Mouse (Mus musculus): ENCODE measurements around the gene Crybb1. TPM values are rescaled to one million over a fixed set of nuclear protein-coding genes. Genes with fewer than 3 reads are reported as not detected.

Crybb1 gene
- polyA plus RNA-seq, 1 experiment: not detected

- Histone ChIP-seq H3K9me3 (replicated peaks; ENCODE audit: control insufficient read depth, insufficient read depth, low read length, poor library complexity, severe bottlenecking) (no peaks in the 10 kb centered on the region), H3K27ac (ENCODE audit: insufficient read depth, low read length) (no peak overlapping the region), H3K27me3 (ENCODE audit: control insufficient read depth, insufficient read depth, low read length, poor library complexity, severe bottlenecking) (no peaks in the 10 kb centered on the region), H3K36me3 (ENCODE audit: control insufficient read depth, insufficient read depth, low read length, poor library complexity, severe bottlenecking) (no peaks in the 10 kb centered on the region), H3K4me1 (ENCODE audit: control insufficient read depth, insufficient read depth, low read length) (no peaks in the 10 kb centered on the region), H3K4me3 (ENCODE audit: low read depth, low read length) (no peak overlapping the region), H3K9ac (ENCODE audit: low read depth, poor library complexity, severe bottlenecking) (no peak overlapping the region)
- TF ChIP-seq EP300 (IDR thresholded peaks at IDR 0.05; ENCODE audit: insufficient read depth, low read depth, low read length) (no peak), POLR2A (IDR thresholded peaks at IDR 0.05; ENCODE audit: insufficient read depth, low read length) (no peak), CTCF (IDR thresholded peaks at IDR 0.05; ENCODE audit: low read depth, low read length) (no peak)
These were observed 16.7 kb upstream of the Crybb1 start for GRCm38 (mm10) chr5:112238781-112239482.

GRCm38 (mm10) chr5:112240761-112241160 is 14.9 kb upstream of the Crybb1 start:
- TF ChIP-seq CTCF (IDR thresholded peaks at IDR 0.05; ENCODE audit: low read depth, low read length) (peak; percentile 96), EP300 (IDR thresholded peaks at IDR 0.05; ENCODE audit: insufficient read depth, low read depth, low read length) (no peak), POLR2A (IDR thresholded peaks at IDR 0.05; ENCODE audit: insufficient read depth, low read length) (no peak)
- no peaks in the 10 kb centered on the region for H3K4me1 ChIP-seq (ENCODE audit: control insufficient read depth, insufficient read depth, low read length)
- H3K27me3 ChIP-seq (ENCODE audit: control insufficient read depth, insufficient read depth, low read length, poor library complexity, severe bottlenecking): no peaks in the 10 kb centered on the region
- no peak overlapping the region for H3K4me3 ChIP-seq (ENCODE audit: low read depth, low read length)
- H3K27ac ChIP-seq (ENCODE audit: insufficient read depth, low read length): no peak overlapping the region
- no peak overlapping the region for H3K9ac ChIP-seq (ENCODE audit: low read depth, poor library complexity, severe bottlenecking)
- H3K9me3 ChIP-seq (replicated peaks; ENCODE audit: control insufficient read depth, insufficient read depth, low read length, poor library complexity, severe bottlenecking): no peaks in the 10 kb centered on the region
- no peaks in the 10 kb centered on the region for H3K36me3 ChIP-seq (ENCODE audit: control insufficient read depth, insufficient read depth, low read length, poor library complexity, severe bottlenecking)

GRCm38 (mm10) chr5:112241849-112242248 is 13.8 kb upstream of the Crybb1 start:
- Histone ChIP-seq H3K9me3 (replicated peaks; ENCODE audit: control insufficient read depth, insufficient read depth, low read length, poor library complexity, severe bottlenecking) (no peaks in the 10 kb centered on the region), H3K9ac (ENCODE audit: low read depth, poor library complexity, severe bottlenecking) (no peak overlapping the region), H3K27ac (ENCODE audit: insufficient read depth, low read length) (no peak overlapping the region), H3K27me3 (ENCODE audit: control insufficient read depth, insufficient read depth, low read length, poor library complexity, severe bottlenecking) (no peaks in the 10 kb centered on the region), H3K36me3 (ENCODE audit: control insufficient read depth, insufficient read depth, low read length, poor library complexity, severe bottlenecking) (no peaks in the 10 kb centered on the region), H3K4me1 (ENCODE audit: control insufficient read depth, insufficient read depth, low read length) (no peaks in the 10 kb centered on the region), H3K4me3 (ENCODE audit: low read depth, low read length) (no peak overlapping the region)
- TF ChIP-seq CTCF (IDR thresholded peaks at IDR 0.05; ENCODE audit: low read depth, low read length) (no peak), POLR2A (IDR thresholded peaks at IDR 0.05; ENCODE audit: insufficient read depth, low read length) (no peak), EP300 (IDR thresholded peaks at IDR 0.05; ENCODE audit: insufficient read depth, low read depth, low read length) (no peak)

- Histone ChIP-seq H3K27me3 (ENCODE audit: control insufficient read depth, insufficient read depth, low read length, poor library complexity, severe bottlenecking) (no peaks in the 10 kb centered on the region), H3K9ac (ENCODE audit: low read depth, poor library complexity, severe bottlenecking) (no peak overlapping the region), H3K4me1 (ENCODE audit: control insufficient read depth, insufficient read depth, low read length) (no peaks in the 10 kb centered on the region), H3K27ac (ENCODE audit: insufficient read depth, low read length) (no peak overlapping the region), H3K9me3 (replicated peaks; ENCODE audit: control insufficient read depth, insufficient read depth, low read length, poor library complexity, severe bottlenecking) (no peaks in the 10 kb centered on the region), H3K36me3 (ENCODE audit: control insufficient read depth, insufficient read depth, low read length, poor library complexity, severe bottlenecking) (no peaks in the 10 kb centered on the region), H3K4me3 (ENCODE audit: low read depth, low read length) (no peak overlapping the region)
- TF ChIP-seq EP300 (IDR thresholded peaks at IDR 0.05; ENCODE audit: insufficient read depth, low read depth, low read length) (no peak), POLR2A (IDR thresholded peaks at IDR 0.05; ENCODE audit: insufficient read depth, low read length) (no peak), CTCF (IDR thresholded peaks at IDR 0.05; ENCODE audit: low read depth, low read length) (no peak)
These were observed 13.2 kb upstream of the Crybb1 start for GRCm38 (mm10) chr5:112242361-112242778.

- Histone ChIP-seq H3K9me3 (replicated peaks; ENCODE audit: control insufficient read depth, insufficient read depth, low read length, poor library complexity, severe bottlenecking) (no peaks in the 10 kb centered on the region), H3K27me3 (ENCODE audit: control insufficient read depth, insufficient read depth, low read length, poor library complexity, severe bottlenecking) (no peaks in the 10 kb centered on the region), H3K36me3 (ENCODE audit: control insufficient read depth, insufficient read depth, low read length, poor library complexity, severe bottlenecking) (no peaks in the 10 kb centered on the region), H3K4me1 (ENCODE audit: control insufficient read depth, insufficient read depth, low read length) (peaks cover 2% of the 10 kb centered on the region), H3K27ac (ENCODE audit: insufficient read depth, low read length) (no peak overlapping the region), H3K4me3 (ENCODE audit: low read depth, low read length) (no peak overlapping the region), H3K9ac (ENCODE audit: low read depth, poor library complexity, severe bottlenecking) (no peak overlapping the region)
- no peak for TF ChIP-seq CTCF (IDR thresholded peaks at IDR 0.05; ENCODE audit: low read depth, low read length)
- no peak for TF ChIP-seq EP300 (IDR thresholded peaks at IDR 0.05; ENCODE audit: insufficient read depth, low read depth, low read length)
- TF ChIP-seq POLR2A (IDR thresholded peaks at IDR 0.05; ENCODE audit: insufficient read depth, low read length): no peak
These were observed 12.6 kb upstream of the Crybb1 start for GRCm38 (mm10) chr5:112243041-112243440.

GRCm38 (mm10) chr5:112243539-112244274 is 11.9 kb upstream of the Crybb1 start:
- no peak for TF ChIP-seq POLR2A (IDR thresholded peaks at IDR 0.05; ENCODE audit: insufficient read depth, low read length)
- TF ChIP-seq EP300 (IDR thresholded peaks at IDR 0.05; ENCODE audit: insufficient read depth, low read depth, low read length): no peak
- TF ChIP-seq CTCF (IDR thresholded peaks at IDR 0.05; ENCODE audit: low read depth, low read length): no peak
- H3K27ac ChIP-seq (ENCODE audit: insufficient read depth, low read length): no peak overlapping the region
- H3K9ac ChIP-seq (ENCODE audit: low read depth, poor library complexity, severe bottlenecking): no peak overlapping the region

More at GRCm38 (mm10) chr5:112243539-112244274, 11.9 kb upstream of the Crybb1 start:
- no peaks in the 10 kb centered on the region for H3K9me3 ChIP-seq (replicated peaks; ENCODE audit: control insufficient read depth, insufficient read depth, low read length, poor library complexity, severe bottlenecking)
- peaks cover 3% of the 10 kb centered on the region for H3K4me1 ChIP-seq (ENCODE audit: control insufficient read depth, insufficient read depth, low read length)
- H3K4me3 ChIP-seq (ENCODE audit: low read depth, low read length): no peak overlapping the region
- H3K27me3 ChIP-seq (ENCODE audit: control insufficient read depth, insufficient read depth, low read length, poor library complexity, severe bottlenecking): no peaks in the 10 kb centered on the region
- H3K36me3 ChIP-seq (ENCODE audit: control insufficient read depth, insufficient read depth, low read length, poor library complexity, severe bottlenecking): no peaks in the 10 kb centered on the region
